Mouse (Mus musculus): Measurements from ENCODE around the gene Rasgef1b.

Gene Rasgef1b

DNA sequence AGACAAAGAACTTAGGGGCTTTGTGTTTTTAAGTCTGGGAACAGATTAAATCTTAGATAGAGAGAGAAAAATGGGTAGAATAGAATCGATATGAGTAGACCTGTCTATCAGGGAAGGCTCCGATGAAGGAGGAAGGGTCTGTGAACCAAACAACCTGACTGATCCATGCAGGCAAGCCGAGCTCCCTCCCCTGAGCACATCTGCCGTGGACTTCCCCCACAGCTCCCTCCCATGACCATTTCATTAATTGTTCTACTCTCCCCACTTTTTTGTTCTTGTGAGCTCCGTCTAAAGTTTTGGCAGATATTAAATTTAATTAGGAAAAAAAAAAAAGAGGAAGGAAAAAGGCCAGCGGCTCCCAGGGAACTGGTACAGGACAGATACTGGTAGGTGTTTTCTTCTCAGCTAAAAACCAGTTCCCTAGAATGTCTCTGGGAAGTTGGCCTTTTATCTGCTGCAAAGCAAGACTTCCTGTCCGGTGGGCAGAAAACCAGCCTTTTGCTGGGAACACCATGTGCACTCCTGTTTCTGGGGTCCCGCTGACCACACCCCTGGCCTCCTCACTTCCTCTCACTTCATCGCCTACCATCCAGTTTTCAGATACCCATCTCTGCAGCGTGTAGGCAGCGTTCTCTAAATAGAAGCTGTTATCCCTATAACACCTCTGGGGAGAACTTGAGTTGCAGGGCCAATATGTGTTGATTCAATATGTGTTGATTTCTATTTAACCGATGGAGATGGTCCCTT is 437.6 kb downstream of the Rasgef1b start:
- no peak for DNase-seq (ENCODE audit: low spot score)

DNA sequence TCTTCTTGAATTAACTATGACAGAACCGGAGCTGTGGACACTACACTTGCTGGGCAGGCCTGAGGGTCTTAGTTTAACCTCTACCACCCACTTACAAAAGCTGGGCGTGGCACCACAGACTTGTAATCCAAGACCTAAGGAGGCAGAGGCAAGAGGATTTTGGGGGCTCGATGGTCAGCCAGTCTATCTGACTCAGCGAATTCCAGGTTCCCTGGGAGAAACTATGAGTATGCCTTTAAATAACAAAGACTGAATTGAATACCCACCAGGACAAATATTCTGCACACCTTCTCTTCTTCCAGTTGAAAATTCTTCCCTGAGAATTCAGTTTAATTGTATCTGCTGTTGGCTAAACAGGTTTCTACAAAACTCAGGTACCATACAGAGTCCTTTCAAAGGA is 440.6 kb downstream of the Rasgef1b start:
- no peak for DNase-seq (ENCODE audit: low spot score)

DNA sequence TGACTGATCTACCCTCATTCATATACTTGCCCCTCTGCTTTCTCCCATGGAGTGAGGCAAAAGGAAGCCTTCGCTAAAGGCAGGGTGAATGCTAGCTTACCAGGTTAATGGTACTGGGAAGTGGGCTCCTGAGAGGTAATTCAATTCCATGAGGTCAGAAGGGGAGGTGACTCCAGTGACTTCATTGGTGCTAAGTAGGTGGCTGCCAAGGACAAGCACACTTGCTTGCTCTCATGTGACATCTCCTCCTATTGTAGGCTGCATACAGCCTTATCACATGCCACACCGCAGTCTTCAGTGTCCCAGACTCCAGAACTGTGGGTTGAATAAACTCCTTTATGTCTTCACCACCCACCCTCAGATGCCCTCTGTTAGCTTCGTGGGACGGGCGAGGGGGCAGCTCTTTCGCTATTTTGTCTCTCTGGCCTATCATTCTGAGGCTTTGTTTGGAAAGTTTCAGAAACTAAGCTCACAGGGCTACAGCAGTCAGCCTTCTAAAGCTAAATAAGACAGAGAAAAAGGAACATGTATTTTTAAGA is 441.1 kb downstream of the Rasgef1b start:
- DNase-seq (ENCODE audit: low spot score), result peak; percentile 45

GRCm38 (mm10) chr5:99286575-99286974 is 442.3 kb downstream of the Rasgef1b start:
- no peak for DNase-seq (ENCODE audit: low spot score)

- DNase-seq (ENCODE audit: low spot score), result no peak
These were observed 442.8 kb downstream of the Rasgef1b start for GRCm38 (mm10) chr5:99286024-99286423.

- peak; percentile 89 for DNase-seq (ENCODE audit: low spot score)
These were observed 444.5 kb downstream of the Rasgef1b start for GRCm38 (mm10) chr5:99284369-99284768.

DNA sequence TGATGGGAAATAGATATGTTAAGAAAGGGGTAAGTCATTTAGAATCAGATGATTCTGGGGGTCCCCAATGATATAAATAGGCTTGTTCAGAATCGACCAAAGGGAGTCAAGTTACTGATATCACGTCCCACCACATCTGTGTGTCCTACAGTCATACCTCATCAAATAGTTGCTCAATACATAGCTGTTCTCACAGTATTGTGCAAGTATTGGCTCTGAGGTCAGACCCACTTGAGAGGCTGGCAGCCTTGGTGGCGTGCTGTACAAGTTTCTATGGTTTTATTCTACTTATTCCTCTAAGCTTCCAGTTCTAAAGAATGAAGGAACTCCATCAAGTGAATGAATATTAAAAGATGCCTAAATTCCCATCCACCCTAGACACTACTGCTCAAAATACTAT is 445.2 kb downstream of the Rasgef1b start:
- peak; percentile 83 for DNase-seq (ENCODE audit: low spot score)

- no peak for DNase-seq (ENCODE audit: low spot score)
These were observed 448.3 kb downstream of the Rasgef1b start for GRCm38 (mm10) chr5:99280536-99280935.

- DNase-seq (ENCODE audit: low spot score), result no peak
These were observed 449.7 kb downstream of the Rasgef1b start for GRCm38 (mm10) chr5:99279016-99279757.

DNA sequence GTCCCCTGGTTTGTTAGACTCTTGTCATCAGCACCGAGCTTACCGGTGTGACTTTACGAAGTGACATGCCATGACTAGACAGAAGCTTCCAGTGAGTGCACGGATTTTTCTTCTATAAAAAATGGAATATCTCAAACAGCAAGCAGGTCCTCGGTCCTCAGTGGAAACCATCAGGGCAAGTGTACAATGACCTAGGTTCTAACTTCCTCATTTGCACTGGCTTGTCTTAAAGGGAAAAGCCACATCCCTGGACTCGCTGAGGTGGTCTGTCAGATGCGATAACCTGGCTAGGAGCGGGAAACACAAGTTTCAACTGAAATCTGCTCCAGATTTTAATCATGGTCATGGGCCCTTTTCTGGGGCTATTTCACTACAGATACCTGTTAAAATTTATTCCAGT is 450.5 kb downstream of the Rasgef1b start:
- no peak for DNase-seq (ENCODE audit: low spot score)

DNA sequence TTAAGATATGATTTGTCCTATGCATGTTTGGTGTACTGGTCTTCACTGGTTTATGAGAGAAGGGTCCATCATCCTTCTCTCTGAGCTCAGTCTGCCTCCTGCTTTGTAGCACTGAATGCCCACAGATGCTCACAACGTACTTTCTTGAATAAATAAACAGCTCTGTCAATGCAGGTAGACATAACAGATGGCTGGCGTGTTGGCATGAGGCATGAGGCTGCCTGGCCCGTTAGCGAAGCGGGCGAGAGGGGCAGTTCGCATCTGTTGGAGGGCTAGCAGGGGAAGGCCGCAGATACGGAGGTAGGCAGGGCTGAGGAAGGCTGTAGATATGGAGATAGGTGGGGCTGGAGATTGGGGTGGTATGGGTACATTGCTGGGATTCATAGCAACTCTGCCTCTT is 451.3 kb downstream of the Rasgef1b start:
- no peak for DNase-seq (ENCODE audit: low spot score)

DNA sequence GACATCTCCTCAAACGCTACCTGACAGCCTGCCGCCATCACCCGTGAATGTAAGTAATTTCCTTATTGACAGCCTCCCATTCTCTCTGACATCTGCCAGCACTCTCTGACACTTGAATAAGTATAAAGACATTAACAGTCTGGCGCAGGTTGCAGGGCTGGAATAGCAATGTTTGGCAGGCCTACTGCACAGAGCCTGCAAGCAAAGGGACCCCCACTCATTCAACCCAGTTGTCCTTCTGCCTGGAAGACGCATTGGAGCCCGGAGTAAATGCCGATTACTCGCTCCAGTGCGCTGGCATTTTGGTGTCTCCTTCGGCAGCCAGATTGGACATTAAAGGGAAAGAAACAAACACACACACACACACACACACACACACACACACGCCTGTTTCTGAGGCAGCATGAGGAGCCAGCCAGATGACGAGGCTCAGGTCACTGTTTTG is 454.7 kb downstream of the Rasgef1b start:
- no peak for DNase-seq (ENCODE audit: low spot score)

DNA sequence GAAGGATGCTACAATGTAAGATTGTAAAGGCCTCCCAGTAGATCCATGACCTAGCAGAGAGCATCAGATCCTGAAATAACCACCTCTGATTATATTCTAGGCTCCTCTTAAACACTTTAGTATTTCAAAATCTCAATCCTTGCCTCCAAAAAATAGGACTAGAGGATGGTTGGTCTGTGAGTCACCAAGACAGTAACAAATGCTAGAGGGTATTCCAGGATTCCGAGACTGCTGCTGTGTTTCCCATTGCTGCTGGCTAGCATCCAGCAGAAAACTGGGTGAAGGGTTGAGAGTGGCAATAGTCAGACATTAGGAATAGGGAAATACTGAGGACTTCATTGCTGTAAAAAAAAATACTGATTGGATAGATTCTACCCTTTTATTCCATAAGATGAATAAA is 457.3 kb downstream of the Rasgef1b start:
- DNase-seq (ENCODE audit: low spot score), result no peak

DNA sequence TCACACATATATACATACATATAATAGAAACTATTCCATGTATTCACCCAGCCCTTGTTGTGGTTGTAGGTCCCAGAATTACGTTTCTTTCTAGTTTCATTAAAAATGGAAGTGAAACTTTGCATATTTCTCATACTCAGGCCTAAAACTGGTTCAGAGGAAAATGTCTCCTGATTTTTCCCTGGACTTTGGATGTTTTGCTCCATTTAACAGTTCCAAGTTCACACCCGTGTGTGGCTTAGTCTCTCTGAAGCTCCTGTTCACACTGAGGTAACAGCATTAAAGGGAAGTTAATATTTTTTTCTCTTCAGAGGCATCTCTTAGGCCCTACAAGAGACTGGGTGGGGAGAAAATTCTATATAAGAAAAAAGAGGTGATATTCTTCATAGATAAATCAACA is 459.7 kb downstream of the Rasgef1b start:
- DNase-seq (ENCODE audit: low spot score), result no peak

DNA sequence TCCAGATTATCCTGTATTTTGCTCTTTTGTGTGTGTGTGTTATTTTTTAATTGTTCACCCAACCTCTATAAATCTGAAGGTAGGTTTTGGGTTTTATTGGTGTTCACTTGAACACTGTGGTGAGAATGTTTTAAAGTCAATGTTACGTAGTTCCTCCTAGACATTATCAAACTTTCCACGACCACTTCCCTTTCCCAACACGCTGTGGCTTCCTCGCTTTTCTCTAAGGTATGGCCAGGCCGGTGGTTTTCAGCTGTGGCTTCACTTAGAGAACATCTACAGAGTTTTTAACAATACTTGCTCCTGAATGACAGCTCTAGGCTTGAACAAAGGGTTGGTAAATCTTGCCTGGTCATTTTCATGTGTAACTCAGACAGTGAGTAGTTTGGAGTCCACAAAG is 461.5 kb downstream of the Rasgef1b start:
- no peak for DNase-seq (ENCODE audit: low spot score)

- no peak for DNase-seq (ENCODE audit: low spot score)
These were observed 462.6 kb downstream of the Rasgef1b start for GRCm38 (mm10) chr5:99266301-99266700.

DNA sequence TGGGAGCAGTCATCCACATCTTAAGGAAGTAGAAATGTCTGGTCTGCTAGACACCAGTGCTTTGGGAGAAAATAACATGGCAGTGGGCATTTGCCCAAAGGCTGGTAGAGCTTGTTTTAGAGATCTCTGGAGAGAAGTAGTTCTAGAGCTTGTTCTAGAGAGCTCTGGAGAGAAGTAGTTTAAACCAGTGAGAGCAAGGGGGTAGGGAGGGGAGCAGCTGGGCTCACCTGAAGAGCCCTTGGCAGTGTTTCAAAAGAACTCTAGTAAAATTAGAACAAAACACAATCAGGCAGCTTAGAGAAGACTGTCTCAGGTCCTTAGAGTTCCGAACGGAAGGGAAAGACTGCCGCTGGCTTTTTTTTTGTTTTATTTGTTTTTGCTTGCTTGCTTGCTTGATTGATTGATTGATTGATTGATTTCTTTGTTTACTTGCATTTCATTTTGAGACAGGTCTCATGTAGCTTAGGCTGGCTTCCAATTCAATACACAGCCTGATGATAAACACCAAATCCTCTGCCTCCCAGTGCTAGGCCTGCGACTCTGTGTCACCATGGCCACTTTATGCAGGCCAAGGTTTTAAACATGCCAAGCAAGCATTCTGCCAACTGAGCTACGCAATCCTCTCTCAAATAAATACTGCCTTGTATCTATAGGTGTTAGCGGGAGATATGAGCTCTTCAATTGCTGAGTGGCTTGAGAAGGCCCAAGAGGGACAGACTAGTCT is 466.5 kb downstream of the Rasgef1b start:
- no peak for DNase-seq (ENCODE audit: low spot score)

- DNase-seq (ENCODE audit: low spot score), result no peak
These were observed 467.6 kb downstream of the Rasgef1b start for GRCm38 (mm10) chr5:99261121-99261724.

GRCm38 (mm10) chr5:99258003-99258500 is 470.8 kb downstream of the Rasgef1b start:
- DNase-seq (ENCODE audit: low spot score), result no peak

- peak; percentile 95 for DNase-seq (ENCODE audit: low spot score)
These were observed 476.4 kb downstream of the Rasgef1b start for GRCm38 (mm10) chr5:99252203-99253135.
